Mouse (Mus musculus): ENCODE data around the gene Hcn1.

GRCm38 (mm10) chr13:117851954-117852710 lies 250.0 kb downstream of the Hcn1 start:
- TF ChIP-seq CTCF (IDR thresholded peaks at IDR 0.05; ENCODE audit: low read depth) (no peak), EP300 (IDR thresholded peaks at IDR 0.05; ENCODE audit: low read depth) (no peak)
